Mouse (Mus musculus) liver, postnatal 0 days (tissue): ENCODE measurements at regions not wholly inside any gene's neighbourhood (a gene's known extent, or its start where the extent isn't known, plus 50 kb on each side); places are given as distances from the start of the nearest gene placed in this dataset.

Experiments
- CTCF ChIP-seq: sonication (generic); IDR thresholded peaks from 2 replicates; pipeline ENCODE4 v1.5.1; 2016; ENCODE audit warnings: antibody characterized with exemption, low read depth
- EP300 ChIP-seq: IDR thresholded peaks from 2 replicates; pipeline ENCODE4 v1.6.1; 2016; ENCODE audit warnings: antibody characterized with exemption, low read depth, mild to moderate bottlenecking

DNA sequence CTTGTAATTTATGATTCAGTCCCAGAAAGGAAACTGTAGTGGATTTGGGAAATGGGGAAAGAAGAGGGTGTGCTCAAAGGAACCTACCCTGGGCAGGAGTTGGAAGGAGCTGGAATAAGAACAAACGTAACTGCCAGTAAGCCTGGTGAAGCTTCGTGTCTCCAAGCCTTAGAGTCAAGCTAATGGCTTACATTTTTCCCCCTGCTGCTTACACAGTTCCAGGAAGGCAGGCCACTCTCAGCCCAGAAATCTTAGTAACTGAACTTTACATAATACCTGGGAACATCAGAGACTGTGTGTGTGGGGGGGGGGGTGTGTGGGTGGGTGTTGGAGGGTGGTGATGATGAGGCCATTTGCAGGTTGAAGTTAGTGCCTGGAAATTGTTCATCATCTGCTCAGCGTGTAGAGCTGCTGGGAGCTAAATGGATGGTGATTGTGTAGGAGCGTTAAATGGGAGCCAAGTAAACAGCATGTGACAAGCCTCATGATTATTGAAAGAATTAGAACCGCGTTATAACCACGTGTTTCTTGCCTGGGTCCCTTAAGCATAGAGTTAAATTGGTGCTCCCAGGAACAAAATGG is 357.1 kb upstream of the Slc30a5 start:
- TF ChIP-seq CTCF (no peak), EP300 (no peak)
